Mouse (Mus musculus) layer of hippocampus, adult 6 months (tissue): ENCODE measurements around the gene Tmem28. TPM values are rescaled to one million over a fixed set of nuclear protein-coding genes. Genes with fewer than 3 reads are reported as not detected.

ENCODE experiments used
- long read RNA-seq, 2 experiments: library from polyadenylated mRNA; unstranded; transcript quantifications; one replicate each; pipeline ENCODE4 v2.0.0; 2019 to 2020
- polyA plus RNA-seq: library from polyadenylated mRNA; unstranded; fragments of <200 nt; fragmentation: Nextera tagmentation; gene quantifications from 2 replicates; pipeline ENCODE4 v1.2.3, GENCODE M21; 2021

The Tmem28 gene
- 2.5 and 2.8 TPM in 2 replicates for polyA plus RNA-seq
- long read RNA-seq, experiment 1, partial matches to known transcripts: 8 of 8 reads
- long read RNA-seq, experiment 1, other reads (novel, unspliced or antisense): 0 of 8 reads
- long read RNA-seq, experiment 2, partial matches to known transcripts: 12 of 14 reads
- long read RNA-seq, experiment 2, other reads (novel, unspliced or antisense): 0 of 14 reads

GRCm38 (mm10) chrX:99820790-99821395 lies at the start of gene Tmem28:
Gene Tmem28 (plus strand): TSS chrX:99821021.

Other genes with a start within 250 kb of the Tmem28 start
- 1.1 and 1.3 TPM in 2 replicates for gene Eda, start 154.6 kb downstream of the Tmem28 start, polyA plus RNA-seq